Mouse (Mus musculus) 416B (cell line): ENCODE results near the gene Lce1c.
"Not testable (repeated sequence)": the region's sequence is repeated elsewhere in the genome, so short reads cannot be mapped to it uniquely, and the experiment has no call there.

Experiments
- DNase-seq: peaks from one replicate; pipeline ENCODE4 v3.0.0; 2011; ENCODE audit warnings: low read depth

Lce1c gene

DNA sequence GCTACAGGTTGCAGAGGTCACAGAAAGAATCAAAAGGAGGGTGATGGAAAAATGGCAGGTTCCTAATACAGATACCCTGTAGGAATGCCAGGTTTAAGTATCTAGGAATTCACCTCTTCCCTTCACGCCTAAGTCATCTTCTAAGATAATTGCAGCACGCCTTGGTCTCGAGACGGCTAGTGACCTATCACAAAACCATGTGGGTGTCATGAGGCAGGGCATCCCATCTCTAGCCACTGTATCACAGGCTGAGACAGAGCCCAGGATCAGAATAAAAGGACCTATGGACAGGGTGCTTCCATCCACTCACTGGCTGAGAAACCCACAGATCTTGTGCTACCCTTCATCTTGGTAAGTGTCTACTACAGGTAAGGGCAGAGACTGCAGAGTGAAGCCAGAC, at the start of gene Lce1c:
Lce1c (plus strand) TSS at position 301 of the 400 bp plus-strand sequence.
- no peak for DNase-seq

DNA sequence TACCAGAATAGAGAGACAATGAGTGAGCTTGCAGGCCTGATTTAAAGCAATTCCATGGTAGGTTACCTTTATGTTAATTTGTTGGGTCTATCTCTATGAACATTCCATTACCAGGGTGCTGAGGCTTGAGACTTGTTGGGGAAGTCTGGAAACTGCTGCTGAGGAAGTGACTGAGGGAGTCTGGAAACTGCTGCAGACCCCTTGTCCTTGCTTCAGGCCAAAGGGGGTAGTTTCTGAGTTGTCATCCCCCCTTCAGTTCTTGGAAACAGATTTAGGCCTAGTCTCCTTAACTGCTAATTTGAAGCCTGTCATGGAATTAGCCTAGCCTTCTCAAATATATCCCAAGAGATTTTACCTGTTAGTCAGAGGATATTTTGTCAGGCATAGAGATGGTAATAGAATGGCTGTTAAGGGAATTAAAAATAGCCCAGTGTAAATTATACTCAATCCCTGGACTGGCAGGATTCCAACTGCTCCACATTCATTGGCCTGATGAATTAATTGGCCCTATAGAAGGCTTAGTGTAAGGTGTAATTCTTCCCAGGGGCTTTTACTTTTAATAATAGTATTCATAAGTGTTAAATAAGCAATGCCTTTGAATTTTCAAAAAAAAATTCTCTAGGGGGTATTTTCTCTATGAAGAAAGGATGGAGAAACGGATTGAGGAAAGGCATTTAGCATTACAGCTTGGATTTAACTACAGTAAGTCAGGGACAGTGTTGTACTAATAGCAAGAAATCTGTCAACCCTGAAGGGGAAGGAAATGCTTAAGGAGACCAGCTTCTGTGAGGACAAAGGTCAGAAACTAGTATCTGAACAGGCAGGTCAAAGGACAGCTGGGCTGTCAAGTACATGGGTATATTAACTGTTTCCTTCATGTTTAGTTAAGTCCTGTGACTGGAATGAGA, 41.0 kb upstream of the Lce1c start:
- no peak for DNase-seq

DNA sequence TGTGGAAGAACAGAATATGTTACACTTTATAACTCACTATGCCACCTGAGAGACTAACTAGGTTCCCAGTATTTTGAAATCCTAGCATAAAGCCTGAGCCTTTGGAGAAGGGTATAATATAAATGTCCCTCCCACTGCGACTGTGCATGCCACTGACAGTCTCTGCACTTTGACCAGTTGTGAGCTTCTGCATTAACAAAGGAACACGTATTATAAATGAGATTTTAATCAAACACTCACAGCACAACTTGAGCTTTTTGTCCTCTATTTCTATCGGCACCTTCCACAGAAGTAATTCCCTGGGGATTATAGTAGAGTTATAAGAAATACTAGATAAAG, 40.4 kb upstream of the Lce1c start:
- DNase-seq: no peak

DNA sequence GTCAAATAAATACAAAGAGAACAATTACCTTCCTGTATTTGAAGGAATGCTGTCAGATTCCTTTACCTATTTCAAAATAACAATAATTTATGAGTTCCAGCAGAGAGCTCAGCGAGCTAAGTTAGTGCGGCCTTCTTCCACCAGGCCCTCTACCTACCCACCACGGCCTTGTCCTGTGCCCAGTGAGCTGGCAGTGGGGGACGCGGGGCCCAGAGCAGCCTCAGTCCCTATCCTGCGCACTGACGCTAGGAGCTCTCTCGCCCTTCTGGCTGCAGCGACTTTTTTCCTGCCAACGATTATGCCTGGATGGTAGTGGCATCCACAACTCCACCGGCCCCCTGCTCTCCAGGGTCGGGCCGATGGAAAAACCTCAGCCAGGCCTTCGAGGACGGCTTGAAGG, 39.2 kb upstream of the Lce1c start:
- no peak for DNase-seq

DNA sequence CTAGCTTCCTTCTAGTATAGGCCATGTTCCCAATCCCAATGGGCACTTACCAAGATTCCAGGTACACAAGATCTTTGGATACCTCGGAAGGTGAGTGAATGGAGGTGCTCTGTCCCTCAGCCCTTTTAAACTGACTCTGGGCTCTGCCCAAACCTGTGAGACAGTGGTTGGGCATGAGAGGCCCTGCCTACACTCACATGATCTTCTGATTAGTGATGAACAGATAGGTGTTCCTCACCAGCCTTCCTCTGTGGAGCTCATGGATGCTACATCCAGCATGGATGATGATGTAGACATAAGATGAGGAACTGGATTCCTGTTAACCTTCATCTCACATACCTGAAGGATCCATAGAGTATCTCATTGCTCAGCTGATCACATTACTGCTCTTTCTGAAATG, 30.8 kb upstream of the Lce1c start, which contains the start of gene Lce1a1:
Lce1a1 (minus strand) TSS at position 101 of the 400 bp plus-strand sequence.
- no peak for DNase-seq

DNA sequence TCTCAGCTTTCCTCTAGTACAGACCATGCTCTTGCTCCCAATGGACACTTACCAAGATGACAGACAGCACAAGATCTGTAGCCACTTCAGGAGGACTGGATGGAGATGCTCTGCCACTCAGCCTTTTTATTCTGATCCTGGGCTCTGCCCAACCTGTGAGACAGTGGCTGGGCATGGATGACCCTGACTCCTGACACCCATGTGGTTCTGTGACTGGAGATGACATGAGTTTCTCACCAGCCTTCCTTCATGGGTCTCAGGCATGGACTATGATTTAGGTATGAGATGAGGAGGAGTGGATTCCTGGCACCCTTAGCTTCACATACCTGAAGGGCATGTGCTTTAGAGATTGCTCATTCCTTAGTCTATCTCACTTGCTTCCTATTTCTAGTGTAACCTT, 22.2 kb upstream of the Lce1c start, which contains the start of gene Lce1b:
Lce1b (minus strand) TSS at position 101 of the 400 bp plus-strand sequence.
- DNase-seq: no peak

DNA sequence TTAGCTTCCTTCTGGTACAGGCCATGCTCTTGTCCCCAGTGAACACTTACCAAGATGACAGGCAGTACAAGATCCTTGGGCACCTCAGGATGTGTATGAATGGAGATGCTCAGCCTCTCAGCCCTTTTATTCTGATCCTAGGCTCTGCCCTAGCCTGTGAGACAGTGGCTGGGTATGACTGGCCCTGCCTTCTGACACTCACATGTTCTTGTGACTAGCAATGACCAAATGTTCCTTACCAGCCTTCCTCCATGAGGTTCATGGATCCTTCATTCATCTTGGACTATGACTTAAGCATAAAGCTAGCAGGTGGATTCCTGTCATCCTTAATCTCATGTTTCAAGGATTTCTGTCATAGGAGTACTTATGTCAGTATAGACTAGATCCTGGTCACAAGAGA, 8.8 kb upstream of the Lce1c start, which contains the start of gene Lce1a2:
Lce1a2 (minus strand) TSS at position 101 of the 400 bp plus-strand sequence.
- no peak for DNase-seq

DNA sequence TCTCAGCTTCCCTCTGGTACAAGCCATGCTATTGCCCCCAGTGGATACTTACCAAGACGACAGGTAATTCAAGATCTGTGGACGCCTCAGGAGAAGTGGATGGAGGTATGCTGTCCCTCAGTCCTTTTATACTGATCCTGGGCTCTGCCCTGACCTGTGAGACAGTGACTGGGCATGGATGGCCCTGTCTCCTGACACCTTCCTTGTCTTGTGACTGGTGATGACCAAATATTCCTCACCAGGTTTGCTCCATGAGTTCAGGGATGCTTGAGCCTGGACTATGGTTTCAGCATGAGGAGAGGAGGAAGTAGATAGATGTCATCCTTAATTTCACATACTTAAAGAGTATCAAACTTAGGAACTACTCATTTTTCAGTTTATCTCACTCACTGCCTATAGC, 8.1 kb downstream of the Lce1c start, which contains the start of gene Lce1d:
Lce1d (minus strand) TSS at position 101 of the 400 bp plus-strand sequence.
- no peak for DNase-seq

DNA sequence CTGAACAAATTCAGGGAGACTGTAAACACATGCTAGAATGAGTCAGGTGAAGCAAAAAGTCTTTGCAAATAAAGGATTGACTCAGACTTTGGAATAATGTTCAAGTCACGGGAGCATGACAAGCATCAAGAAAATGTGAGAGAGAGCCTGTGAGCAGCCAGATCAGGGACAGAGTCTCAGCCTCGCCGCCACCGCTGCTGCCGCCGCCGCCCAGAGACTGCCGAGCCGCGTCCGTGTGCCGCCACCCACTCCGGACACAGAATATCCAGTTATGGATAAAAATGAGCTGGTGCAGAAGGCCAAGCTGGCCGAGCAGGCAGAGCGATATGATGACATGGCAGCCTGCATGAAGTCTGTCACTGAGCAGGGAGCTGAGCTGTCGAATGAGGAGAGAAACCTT, 10.1 kb downstream of the Lce1c start:
- not testable (repeated sequence) for DNase-seq

DNA sequence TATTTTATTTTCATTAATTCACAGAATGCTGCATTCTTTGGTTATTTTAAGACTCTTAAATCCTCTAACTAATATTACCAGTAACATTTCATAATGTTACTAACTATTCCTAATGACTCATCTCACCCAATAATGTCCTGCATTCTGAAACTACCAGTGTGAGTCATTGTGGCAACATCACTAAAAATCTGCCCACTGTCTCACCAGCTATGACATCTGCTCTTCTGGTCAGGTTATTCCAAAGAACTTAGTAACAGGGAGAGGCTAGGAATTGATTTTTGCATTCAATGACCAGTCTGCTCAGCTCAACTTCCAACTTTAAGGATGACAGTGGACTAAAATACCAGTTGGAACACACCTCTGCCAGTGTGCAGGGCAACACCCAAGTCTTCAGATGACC, 12.6 kb downstream of the Lce1c start:
- DNase-seq: peak; percentile 11

DNA sequence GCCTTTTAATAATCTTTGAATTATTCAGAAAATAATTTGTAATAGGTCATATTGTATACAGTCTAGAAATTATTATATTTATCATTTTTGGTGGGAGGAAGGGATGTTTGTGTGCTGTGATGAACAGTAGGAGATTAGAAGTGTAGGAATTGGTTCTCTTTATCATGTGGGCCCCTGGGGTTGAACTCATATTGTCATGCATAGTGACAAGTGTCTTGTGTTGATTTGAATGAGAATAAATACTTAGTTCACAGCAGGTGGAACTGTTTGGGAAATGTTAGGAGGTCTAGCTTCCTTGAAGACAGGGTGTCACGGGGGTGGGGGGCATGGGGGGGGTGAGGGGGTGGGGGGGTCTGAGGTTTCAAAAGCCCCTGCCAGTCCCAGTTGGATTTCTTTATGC, 15.6 kb downstream of the Lce1c start:
- DNase-seq: no peak

DNA sequence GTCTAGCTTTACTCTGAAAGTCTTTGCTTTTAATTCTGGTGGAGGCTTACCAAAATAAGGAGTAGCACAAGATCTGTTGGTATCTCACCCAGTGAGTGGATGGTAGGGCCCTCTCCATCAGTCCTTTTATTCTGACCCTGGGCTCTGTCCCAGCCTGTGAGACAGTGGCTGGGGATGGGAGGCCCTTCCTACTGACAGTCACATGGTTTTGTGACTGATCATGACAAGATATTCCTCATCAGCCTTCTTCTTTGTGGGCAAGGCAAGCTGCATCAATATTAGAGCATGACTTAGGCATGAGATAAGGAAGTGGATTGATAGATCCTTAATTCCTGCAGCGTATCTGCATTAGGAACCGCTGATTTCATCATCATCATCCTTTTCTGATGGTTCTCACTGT, 29.9 kb downstream of the Lce1c start, which contains the start of gene Lce1e:
Lce1e (minus strand) TSS at position 101 of the 400 bp plus-strand sequence.
- DNase-seq: no peak

DNA sequence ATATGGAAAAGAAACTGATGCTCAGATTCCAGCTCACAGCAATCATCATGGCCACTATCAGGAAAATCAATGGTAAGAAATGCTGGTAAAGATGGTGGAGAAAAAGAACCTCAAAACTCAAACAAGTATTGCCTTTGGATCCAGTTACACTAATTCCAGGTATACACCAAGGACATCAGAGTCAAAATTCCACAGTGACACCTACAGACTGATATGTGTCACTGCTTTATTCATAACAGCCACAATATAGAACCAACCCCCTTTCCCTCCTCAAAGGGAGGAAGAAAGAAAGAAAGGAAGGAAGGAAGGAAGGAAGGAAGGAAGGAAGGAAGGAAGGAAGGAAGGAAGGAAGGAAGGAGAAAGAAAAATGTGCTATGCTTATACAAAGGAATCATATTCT, 36.1 kb downstream of the Lce1c start:
- peak; percentile 4 for DNase-seq

DNA sequence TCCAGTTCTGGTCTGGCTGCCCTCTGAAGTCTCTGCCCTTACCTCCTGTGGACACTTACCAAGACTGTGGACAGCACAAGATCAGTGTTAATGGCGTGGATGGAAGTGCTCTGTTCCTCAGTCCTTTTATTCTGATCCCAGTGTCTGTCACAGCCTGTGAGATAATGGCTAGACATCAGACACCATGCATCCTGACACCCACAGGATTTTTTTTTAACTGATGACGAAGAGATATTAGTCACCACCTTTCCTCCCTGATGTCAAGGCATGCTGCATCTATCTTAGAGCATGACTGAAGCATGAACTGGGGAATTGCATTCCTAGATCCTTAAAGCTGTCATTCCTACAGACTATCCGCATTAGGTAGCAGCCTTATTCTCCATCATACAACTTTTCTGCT, 41.2 kb downstream of the Lce1c start, which contains the start of gene Lce1f:
Lce1f (minus strand) TSS at position 101 of the 400 bp plus-strand sequence.
- no peak for DNase-seq

DNA sequence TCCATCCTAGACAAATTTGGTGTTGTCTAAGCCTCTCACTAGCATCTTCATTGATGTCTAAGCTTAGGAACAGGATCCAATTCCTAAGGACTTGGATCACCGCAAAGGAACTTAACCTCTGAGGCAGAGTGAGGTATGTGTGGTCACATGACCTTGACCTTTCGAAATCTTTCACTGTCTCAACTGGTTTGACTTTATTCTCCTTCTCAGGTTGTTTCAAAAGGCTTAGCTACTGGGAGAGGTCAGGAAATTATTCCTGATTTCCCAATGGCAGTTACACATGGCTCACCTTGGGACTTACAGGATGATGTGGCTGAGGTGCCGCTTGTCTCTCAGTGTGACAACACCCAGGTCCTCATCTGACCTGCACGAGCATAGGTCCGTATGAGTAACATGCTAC, 43.6 kb downstream of the Lce1c start:
- no peak for DNase-seq
